ENCODE assay signal across 11 mouse cellular contexts in genomic region chr4:150661886-150662285, GRCm38 (mm10). TPM values are rescaled to one million over a fixed set of nuclear protein-coding genes. Genes with fewer than 3 reads are reported as not detected.
A peak's percentile ranks its signal among the peaks of the same experiment; 100 is the strongest.
DNase-seq lines count a peak whose midpoint lies in the region; ATAC-seq and TF ChIP-seq lines count a peak whose summit lies in the region.
"Had no signal": no experiment of that assay in that cellular context is flagged by ENCODE, and none has a peak within 500 bp of the region (broad histone marks: within the 10 kb centered on the region; RNA-seq: fewer than 3 reads in every experiment).

No protein-coding gene starts in this region.

- H3K4me1 ChIP-seq in lung, embryonic 14.5 days (ENCODE audit: insufficient read depth) = peaks cover 6% of the 10 kb centered on the region; the same call in 1 of the 2 replicates
- no peaks in the 10 kb centered on the region for H3K4me1 ChIP-seq in lung, adult 2 months (ENCODE audit: control insufficient read depth, insufficient read depth, low read length)
- no peaks in the 10 kb centered on the region for H3K4me1 ChIP-seq in forebrain, embryonic 14.5 days (ENCODE audit: control insufficient read depth, insufficient read depth, low read length)
- peaks cover 28% of the 10 kb centered on the region for H3K4me1 ChIP-seq in limb, embryonic 12.5 days (replicated peaks)

- H3K4me2 ChIP-seq in lung, embryonic 14.5 days = peak overlapping the region; percentile 53
- H3K4me2 ChIP-seq in forebrain, embryonic 14.5 days (ENCODE audit: low read length) = peak overlapping the region; percentile 30; the same call in 1 of the 2 replicates
- H3K4me2 ChIP-seq in limb, embryonic 12.5 days = peak overlapping the region; percentile 51
- H3K4me2 ChIP-seq: liver, embryonic 15.5 days had no signal

- DNase-seq in lung, embryonic 14.5 days = no peak
- DNase-seq in lung, adult 2 months = no peak
- no peak for DNase-seq in forebrain, embryonic 14.5 days (ENCODE audit: low spot score)
- peak; percentile 35 for DNase-seq in retina, embryonic 14.5 days (ENCODE audit: low spot score)
- no peak for DNase-seq in urinary bladder, postnatal 14 days (ENCODE audit: low spot score)
- DNase-seq in adipocyte (ENCODE audit: low spot score) = no peak
- DNase-seq in layer of hippocampus, adult 9-10 months (ENCODE audit: low spot score) = no peak
- DNase-seq: adrenal gland, postnatal 36 days; heart, postnatal 14 days had no signal

- H3K9ac ChIP-seq in lung, embryonic 14.5 days = peak overlapping the region; percentile 38; the same call in 1 of the 2 replicates
- peak overlapping the region; percentile 9; the same call in 1 of the 2 replicates for H3K9ac ChIP-seq in forebrain, embryonic 14.5 days (ENCODE audit: low read length)
- H3K9ac ChIP-seq in limb, embryonic 12.5 days (replicated peaks) = peak overlapping the region; percentile 35
- H3K9ac ChIP-seq: liver, embryonic 15.5 days had no signal

- H3K36me3 ChIP-seq in lung, embryonic 14.5 days (ENCODE audit: insufficient read depth) = no peaks in the 10 kb centered on the region
- H3K36me3 ChIP-seq in forebrain, embryonic 14.5 days (ENCODE audit: control insufficient read depth, insufficient read depth, low read length) = no peaks in the 10 kb centered on the region
- H3K36me3 ChIP-seq in limb, embryonic 12.5 days = no peaks in the 10 kb centered on the region
- H3K36me3 ChIP-seq: liver, embryonic 15.5 days had no signal

- TF ChIP-seq CTCF in lung, embryonic 14.5 days (IDR thresholded peaks at IDR 0.05; ENCODE audit: low read depth) = no peak
- TF ChIP-seq CTCF in lung, adult 2 months (IDR thresholded peaks at IDR 0.05; ENCODE audit: insufficient read depth, low read length) = no peak

- ATAC-seq in lung, embryonic 14.5 days (ENCODE audit: insufficient read depth) = no peak
- ATAC-seq in forebrain, embryonic 14.5 days = no peak
- ATAC-seq in limb, embryonic 12.5 days (ENCODE audit: insufficient number of reproducible peaks, insufficient read depth, low FRiP score, low TSS enrichment, low read depth) = no peak

- no peaks in the 10 kb centered on the region for H3K27me3 ChIP-seq in lung, embryonic 14.5 days (ENCODE audit: insufficient read depth, low read length)
- no peaks in the 10 kb centered on the region for H3K27me3 ChIP-seq in forebrain, embryonic 14.5 days (replicated peaks; ENCODE audit: control insufficient read depth, insufficient read depth, low read length)
- H3K27me3 ChIP-seq in limb, embryonic 12.5 days = no peaks in the 10 kb centered on the region

- 8% methylated on average over 13 of the region's 13 CpGs for WGBS in lung, embryonic 14.5 days
- 16% methylated on average over 13 of the region's 13 CpGs for WGBS in lung, adult 2 months
- 3% methylated on average over 13 of the region's 13 CpGs for WGBS in forebrain, embryonic 14.5 days
- WGBS in limb, embryonic 12.5 days = 4% methylated on average over 13 of the region's 13 CpGs

- H3K27ac ChIP-seq in lung, embryonic 14.5 days (ENCODE audit: low read depth) = 0 out of 2 replicates have a peak overlapping the region, but pooled peaks have one; percentile 6
- H3K27ac ChIP-seq in forebrain, embryonic 14.5 days (ENCODE audit: low read depth, low read length) = no peak overlapping the region
- H3K27ac ChIP-seq in limb, embryonic 12.5 days = peak overlapping the region; percentile 62; the same call in 1 of the 2 replicates
- H3K27ac ChIP-seq: liver, embryonic 15.5 days had no signal

- H3K9me3 ChIP-seq in lung, embryonic 14.5 days (ENCODE audit: low read depth, low read length) = no peaks in the 10 kb centered on the region
- no peaks in the 10 kb centered on the region for H3K9me3 ChIP-seq in forebrain, embryonic 14.5 days (replicated peaks; ENCODE audit: control insufficient read depth, low read length)
- H3K9me3 ChIP-seq in limb, embryonic 12.5 days = 0 out of 2 replicates have a peak, but pooled peaks cover under 1% of the 10 kb centered on the region
- H3K9me3 ChIP-seq: liver, embryonic 15.5 days had no signal

- H3K4me3 ChIP-seq in lung, embryonic 14.5 days (ENCODE audit: low read depth, low read length) = no peak overlapping the region
- H3K4me3 ChIP-seq in lung, adult 2 months (replicated peaks; ENCODE audit: extremely low read depth, low read depth, low read length) = no peak overlapping the region
- no peak overlapping the region for H3K4me3 ChIP-seq in forebrain, embryonic 14.5 days (ENCODE audit: low read depth, low read length)
- peak overlapping the region; percentile 26 for H3K4me3 ChIP-seq in limb, embryonic 12.5 days (replicated peaks)
- H3K4me3 ChIP-seq: liver, embryonic 15.5 days had no signal

- TF ChIP-seq POLR2A in lung, adult 2 months (IDR thresholded peaks at IDR 0.05; ENCODE audit: borderline replicate concordance, extremely low read depth, low read depth, low read length) = no peak

RNA-seq across cellular contexts. Expression of gene Slc45a1, which starts 9.9 kb away (rescaled TPM):
- not detected in 2 replicates for polyA plus RNA-seq in lung, embryonic 14.5 days (2014; fragmentation: Nextera tagmentation; extraction: Ambion mirVana)
- polyA plus RNA-seq in lung, adult 2 months (2012; rRNA removed) = 0.05 TPM in 1 of 2 replicates, not detected in the other
- 13.1 and 15.9 TPM in 2 replicates for polyA plus RNA-seq in forebrain, embryonic 14.5 days (2014; fragmentation: Nextera tagmentation; extraction: Ambion mirVana)
- 0.70 and 0.84 TPM in 2 replicates for polyA plus RNA-seq in limb, embryonic 12.5 days (2016; fragmentation: Nextera tagmentation; extraction: Ambion mirVana)
- polyA plus RNA-seq: liver, embryonic 15.5 days had no signal
